Mouse (Mus musculus): ENCODE measurements at regions not wholly inside any gene's neighbourhood (a gene's known extent, or its start where the extent isn't known, plus 50 kb on each side); places are given as distances from the start of the nearest gene placed in this dataset.

GRCm38 (mm10) chr7:73319004-73319403 is 56.3 kb upstream of the Rgma start:
- no peak for TF ChIP-seq CTCF (IDR thresholded peaks at IDR 0.05; ENCODE audit: control insufficient read depth, insufficient read depth, insufficient read length)
- TF ChIP-seq MYOD1 (IDR thresholded peaks at IDR 0.05; ENCODE audit: control insufficient read depth, insufficient read length, low read depth): no peak
- TF ChIP-seq USF1 (IDR thresholded peaks at IDR 0.05; ENCODE audit: low read depth): no peak
- TF ChIP-seq MAX (IDR thresholded peaks at IDR 0.05): no peak
- TF ChIP-seq CEBPB (IDR thresholded peaks at IDR 0.05; ENCODE audit: low read depth): no peak
- TF ChIP-seq FOSL1 (IDR thresholded peaks at IDR 0.05; ENCODE audit: insufficient read depth, low read length, poor library complexity, severe bottlenecking): no peak
- TF ChIP-seq MYOG (IDR thresholded peaks at IDR 0.05; ENCODE audit: control insufficient read depth, extremely low read depth, insufficient read length): no peak
